Mouse (Mus musculus) liver, embryonic 14.5 days (tissue): ENCODE results near the gene Pinlyp.

Experiments used
- CTCF ChIP-seq: IDR thresholded peaks from 2 replicates; pipeline ENCODE4 v1.5.1; 2016; ENCODE audit warnings: antibody characterized with exemption, low read depth, control low read depth
- EP300 ChIP-seq: IDR thresholded peaks from 2 replicates; pipeline ENCODE4 v1.6.1; 2016; ENCODE audit warnings: antibody characterized with exemption, low read depth

DNA sequence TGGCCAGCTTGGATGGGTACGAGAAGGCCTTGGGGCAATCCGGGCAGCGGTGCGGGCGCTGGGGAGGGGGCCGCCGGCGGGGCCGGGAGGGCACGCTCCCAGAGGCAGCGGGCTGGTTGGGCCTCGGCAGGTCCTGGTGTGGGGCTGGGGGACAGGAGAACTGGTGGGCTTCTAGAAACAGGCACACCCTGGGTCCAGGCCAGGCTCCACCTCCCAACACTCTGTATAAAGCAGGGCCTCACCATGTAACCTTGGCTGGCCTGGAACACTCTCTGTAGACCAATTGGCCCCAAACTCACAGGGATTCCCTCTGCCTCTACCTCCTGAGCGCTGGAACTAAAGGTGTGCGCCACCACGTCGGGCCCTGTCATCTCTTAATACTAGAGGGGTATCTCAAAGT lies 40.1 kb upstream of the Pinlyp start:
- no peak for TF ChIP-seq CTCF
- TF ChIP-seq EP300 = no peak
